Mouse (Mus musculus) T-cell, adult 66 days (primary cell): ENCODE measurements around the gene Yjefn3. TPM values are rescaled to one million over a fixed set of nuclear protein-coding genes. Genes with fewer than 3 reads are reported as not detected.

Experiments used
- total RNA-seq, 2 experiments: library from RNA; stranded (reverse); gene quantifications; 3 replicates in 1 of 2; 4 replicates in 1 of 2; pipeline ENCODE4 v1.2.4; 2023

Yjefn3 gene
- 1 to 10 TPM; 2.9 to 4.6 TPM for total RNA-seq

DNA sequence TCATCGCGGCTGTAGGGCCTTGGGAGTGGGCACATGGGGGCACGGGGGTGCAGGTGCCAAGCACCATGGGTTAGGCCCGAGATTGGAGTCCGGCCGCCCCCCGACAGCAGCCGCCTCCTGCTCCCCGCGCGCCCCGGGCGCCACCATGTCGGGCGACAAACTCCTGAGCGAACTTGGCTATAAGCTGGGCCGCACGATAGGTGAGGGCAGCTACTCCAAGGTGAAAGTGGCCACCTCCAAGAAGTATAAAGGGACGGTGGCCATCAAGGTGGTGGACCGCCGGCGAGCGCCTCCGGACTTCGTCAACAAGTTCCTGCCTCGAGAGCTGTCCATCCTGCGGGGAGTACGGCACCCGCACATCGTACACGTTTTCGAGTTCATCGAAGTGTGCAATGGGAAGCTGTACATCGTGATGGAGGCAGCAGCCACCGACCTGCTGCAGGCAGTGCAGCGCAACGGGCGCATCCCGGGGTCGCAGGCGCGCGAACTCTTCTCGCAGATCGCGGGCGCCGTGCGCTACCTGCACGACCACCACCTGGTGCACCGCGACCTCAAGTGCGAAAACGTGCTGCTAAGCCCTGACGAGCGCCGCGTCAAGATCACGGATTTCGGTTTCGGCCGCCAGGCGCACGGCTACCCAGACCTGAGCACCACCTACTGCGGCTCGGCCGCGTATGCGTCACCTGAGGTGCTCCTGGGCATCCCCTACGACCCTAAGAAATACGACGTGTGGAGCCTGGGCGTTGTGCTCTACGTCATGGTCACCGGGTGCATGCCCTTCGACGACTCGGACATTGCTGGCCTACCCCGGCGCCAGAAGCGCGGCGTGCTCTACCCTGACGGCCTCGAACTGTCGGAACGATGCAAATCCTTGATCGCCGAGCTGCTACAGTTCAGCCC, at the start of gene Yjefn3, which contains the start of the genes Tssk6 and Ndufa13:
Gene Yjefn3 (minus strand): TSS at position 550 of the 900 bp plus-strand sequence.
Gene Tssk6 (plus strand): TSS at position 22 of the 900 bp plus-strand sequence.
Gene Ndufa13 (minus strand): TSS at position 396 of the 900 bp plus-strand sequence.

GRCm38 (mm10) chr8:69887289-69888243, 14.9 kb downstream of the Yjefn3 start, which contains the start of gene Cilp2:
Gene Cilp2 (minus strand): TSS chr8:69887687.

Other genes starting within 250 kb of the Yjefn3 start
- gene Zfp964, start 248.2 kb downstream of the Yjefn3 start, total RNA-seq, result under 1 TPM; 0.50 TPM
- gene Zfp869, start 192.0 kb downstream of the Yjefn3 start, total RNA-seq, result 10 to 100 TPM; 47.6 to 51.0 TPM
- 1 to 10 TPM; 4.3 to 4.9 TPM for gene Zfp963, start 152.7 kb downstream of the Yjefn3 start, total RNA-seq
- gene Gm20422, start 127.8 kb downstream of the Yjefn3 start, total RNA-seq, result 1 to 10 TPM in 1 of 2 experiments, not detected in 1; 1.7 TPM
- gene Atp13a1, start 111.5 kb downstream of the Yjefn3 start, total RNA-seq, result 10 to 100 TPM; 67.1 to 68.6 TPM
- gene Zfp866, start 111.5 kb downstream of the Yjefn3 start, total RNA-seq, result 10 to 100 TPM; 29.9 to 33.7 TPM
- 100 to 1,000 TPM; 262 to 263 TPM for gene Gmip, start 94.0 kb downstream of the Yjefn3 start, total RNA-seq
- gene Lpar2, start 80.3 kb downstream of the Yjefn3 start, total RNA-seq, result 1 to 10 TPM; 6.0 to 6.4 TPM
- 1 to 10 TPM; 8.3 TPM for gene Pbx4, start 70.2 kb downstream of the Yjefn3 start, total RNA-seq
- gene Cilp2, start 15.0 kb downstream of the Yjefn3 start, total RNA-seq, result under 1 TPM in 1 of 2 experiments, not detected in 1; 0.12 TPM
- 1 to 10 TPM in 1 of 2 experiments, under 1 TPM in 1; 0.44 to 1.3 TPM for gene Tssk6, start 528 bp downstream of the Yjefn3 start, total RNA-seq
- 10 to 100 TPM; 53.3 to 66.9 TPM for gene Ndufa13, start 154 bp downstream of the Yjefn3 start, total RNA-seq
- gene Gatad2a, start 93.7 kb upstream of the Yjefn3 start, total RNA-seq, result 100 to 1,000 TPM; 104 to 106 TPM
- gene Mau2, start 140.0 kb upstream of the Yjefn3 start, total RNA-seq, result 100 to 1,000 TPM; 129 to 135 TPM
- 10 to 100 TPM; 46.4 to 48.4 TPM for gene Sugp1, start 140.1 kb upstream of the Yjefn3 start, total RNA-seq
- gene Tm6sf2, start 170.2 kb upstream of the Yjefn3 start, total RNA-seq, result 1 to 10 TPM; 1.1 to 1.3 TPM
- gene Hapln4, start 180.7 kb upstream of the Yjefn3 start, total RNA-seq, result under 1 TPM in 1 of 2 experiments, not detected in 1; 0.15 TPM
- gene Ncan, start 218.2 kb upstream of the Yjefn3 start, total RNA-seq, result not detected
- gene Nr2c2ap, start 228.6 kb upstream of the Yjefn3 start, total RNA-seq, result 10 to 100 TPM; 35.6 to 41.8 TPM
- gene Rfxank, start 236.4 kb upstream of the Yjefn3 start, total RNA-seq, result 10 to 100 TPM; 27.9 to 28.0 TPM
- gene Borcs8, start 236.8 kb upstream of the Yjefn3 start, total RNA-seq, result 10 to 100 TPM; 60.7 to 72.8 TPM
- gene Mef2b, start 237.0 kb upstream of the Yjefn3 start, total RNA-seq, result 1 to 10 TPM; 2.7 to 3.8 TPM